In genomic region chr1:171946447-171946995, GRCm38 (mm10) we compare ENCODE assay signal across 32 mouse cellular contexts. TPM values are rescaled to one million over a fixed set of nuclear protein-coding genes. Genes with fewer than 3 reads are reported as not detected.
DNase-seq lines count a peak whose midpoint lies in the region; ATAC-seq and TF ChIP-seq lines count a peak whose summit lies in the region.
"Had no signal": no experiment of that assay in that cellular context is flagged by ENCODE, and none has a peak within 500 bp of the region (broad histone marks: within the 10 kb centered on the region; RNA-seq: fewer than 3 reads in every experiment).

No protein-coding gene starts in this region.

- no peak overlapping the region for H3K27ac ChIP-seq in forebrain, embryonic 13.5 days
- no peak overlapping the region for H3K27ac ChIP-seq in forebrain, embryonic 12.5 days
- H3K27ac ChIP-seq in midbrain, embryonic 11.5 days (ENCODE audit: low read depth, low read length) = no peak overlapping the region
- no peak overlapping the region for H3K27ac ChIP-seq in midbrain, postnatal 0 days (ENCODE audit: low read depth, low read length)
- H3K27ac ChIP-seq: embryonic facial prominence, embryonic 10.5 days; embryonic facial prominence, embryonic 15.5 days; hindbrain, embryonic 12.5 days; kidney, postnatal 0 days; limb, embryonic 13.5 days; stomach, embryonic 15.5 days had no signal

- H3K4me2 ChIP-seq in forebrain, embryonic 13.5 days = no peak overlapping the region
- no peak overlapping the region for H3K4me2 ChIP-seq in forebrain, embryonic 12.5 days
- no peak overlapping the region for H3K4me2 ChIP-seq in midbrain, embryonic 11.5 days
- H3K4me2 ChIP-seq in midbrain, postnatal 0 days (ENCODE audit: low read depth, low read length, poor library complexity, severe bottlenecking) = no peak overlapping the region
- H3K4me2 ChIP-seq: embryonic facial prominence, embryonic 15.5 days; hindbrain, embryonic 12.5 days; limb, embryonic 13.5 days; liver, embryonic 11.5 days; stomach, embryonic 15.5 days had no signal

- peak; percentile 75; the same call in 1 of the 2 replicates for ATAC-seq in forebrain, embryonic 13.5 days
- ATAC-seq in forebrain, embryonic 12.5 days (ENCODE audit: low FRiP score) = no peak
- ATAC-seq in midbrain, embryonic 11.5 days (ENCODE audit: low FRiP score) = peak; percentile 66
- ATAC-seq in midbrain, postnatal 0 days (ENCODE audit: low FRiP score) = no peak
- ATAC-seq in CD4-positive, CD25-positive, alpha-beta regulatory T cell, adult 4 months = no peak
- ATAC-seq: activated CD4-positive, CD25-positive, alpha-beta regulatory T cell, adult 4 months; intestine, embryonic 16.5 days had no signal

- no peaks in the 10 kb centered on the region for H3K9me3 ChIP-seq in forebrain, embryonic 13.5 days (replicated peaks)
- no peaks in the 10 kb centered on the region for H3K9me3 ChIP-seq in forebrain, embryonic 12.5 days
- no peaks in the 10 kb centered on the region for H3K9me3 ChIP-seq in midbrain, embryonic 11.5 days (ENCODE audit: control insufficient read depth, low read length)
- no peaks in the 10 kb centered on the region for H3K9me3 ChIP-seq in midbrain, postnatal 0 days (ENCODE audit: low read length)
- H3K9me3 ChIP-seq: embryonic facial prominence, embryonic 10.5 days; embryonic facial prominence, embryonic 15.5 days; hindbrain, embryonic 12.5 days; limb, embryonic 13.5 days; stomach, embryonic 15.5 days had no signal

- no peaks in the 10 kb centered on the region for H3K36me3 ChIP-seq in forebrain, embryonic 13.5 days (ENCODE audit: poor library complexity, severe bottlenecking)
- H3K36me3 ChIP-seq in forebrain, embryonic 12.5 days (replicated peaks) = no peaks in the 10 kb centered on the region
- H3K36me3 ChIP-seq in midbrain, embryonic 11.5 days (ENCODE audit: control insufficient read depth, insufficient read depth, low read length) = no peaks in the 10 kb centered on the region
- no peaks in the 10 kb centered on the region for H3K36me3 ChIP-seq in midbrain, postnatal 0 days (ENCODE audit: insufficient read depth, low read length)
- H3K36me3 ChIP-seq: embryonic facial prominence, embryonic 10.5 days; embryonic facial prominence, embryonic 15.5 days; hindbrain, embryonic 12.5 days; limb, embryonic 13.5 days; stomach, embryonic 15.5 days had no signal

- TF ChIP-seq CTCF in midbrain, postnatal 0 days (IDR thresholded peaks at IDR 0.05) = no peak
- no peak for TF ChIP-seq CTCF in brain, embryonic 14.5 days (IDR thresholded peaks at IDR 0.05; ENCODE audit: borderline replicate concordance, extremely low read depth, insufficient read depth, insufficient read length)
- TF ChIP-seq CTCF in lung, adult 2 months (IDR thresholded peaks at IDR 0.05; ENCODE audit: insufficient read depth, low read length) = no peak

- H3K4me3 ChIP-seq in forebrain, embryonic 13.5 days = no peak overlapping the region
- no peak overlapping the region for H3K4me3 ChIP-seq in forebrain, embryonic 12.5 days (replicated peaks)
- H3K4me3 ChIP-seq in midbrain, embryonic 11.5 days (ENCODE audit: low read depth, low read length) = no peak overlapping the region
- no peak overlapping the region for H3K4me3 ChIP-seq in midbrain, postnatal 0 days (ENCODE audit: low read depth, low read length)
- H3K4me3 ChIP-seq in lung, adult 2 months (replicated peaks; ENCODE audit: extremely low read depth, low read depth, low read length) = no peak overlapping the region
- H3K4me3 ChIP-seq: embryonic facial prominence, embryonic 10.5 days; embryonic facial prominence, embryonic 15.5 days; hindbrain, embryonic 12.5 days; limb, embryonic 13.5 days; stomach, embryonic 15.5 days had no signal

- H3K27me3 ChIP-seq in forebrain, embryonic 13.5 days = no peaks in the 10 kb centered on the region
- no peaks in the 10 kb centered on the region for H3K27me3 ChIP-seq in forebrain, embryonic 12.5 days
- no peaks in the 10 kb centered on the region for H3K27me3 ChIP-seq in midbrain, embryonic 11.5 days (ENCODE audit: control insufficient read depth, insufficient read depth, low read length)
- H3K27me3 ChIP-seq in midbrain, postnatal 0 days (ENCODE audit: insufficient read depth, low read length) = no peaks in the 10 kb centered on the region
- H3K27me3 ChIP-seq: embryonic facial prominence, embryonic 15.5 days; hindbrain, embryonic 12.5 days; limb, embryonic 13.5 days; stomach, embryonic 15.5 days had no signal

- peak; percentile 81 for DNase-seq in midbrain, embryonic 11.5 days (ENCODE audit: low spot score, missing footprints)
- no peak for DNase-seq in midbrain, postnatal 0 days (ENCODE audit: low spot score)
- DNase-seq in ES-CJ7 (ENCODE audit: low read depth, low spot score) = peak; percentile 75
- peak; percentile 72 for DNase-seq in brain, embryonic 14.5 days (ENCODE audit: low read depth)
- DNase-seq in lung, adult 2 months = no peak
- DNase-seq: adrenal gland, adult 2 months; adrenal gland, postnatal 36 days; cerebellum, adult 8-10 months; cerebellum, postnatal 25 days; heart, postnatal 14 days; kidney, adult 8-10 months; kidney, postnatal 4 days; lung, postnatal 36 days had no signal

- H3K4me1 ChIP-seq in forebrain, embryonic 13.5 days = 0 out of 2 replicates have a peak, but pooled peaks cover 7% of the 10 kb centered on the region
- no peaks in the 10 kb centered on the region for H3K4me1 ChIP-seq in forebrain, embryonic 12.5 days
- H3K4me1 ChIP-seq in midbrain, embryonic 11.5 days (ENCODE audit: control insufficient read depth, insufficient read depth, low read length) = no peaks in the 10 kb centered on the region
- no peaks in the 10 kb centered on the region for H3K4me1 ChIP-seq in midbrain, postnatal 0 days (ENCODE audit: insufficient read depth, low read length)
- no peaks in the 10 kb centered on the region for H3K4me1 ChIP-seq in lung, adult 2 months (ENCODE audit: control insufficient read depth, insufficient read depth, low read length)
- H3K4me1 ChIP-seq: embryonic facial prominence, embryonic 10.5 days; embryonic facial prominence, embryonic 15.5 days; hindbrain, embryonic 12.5 days; limb, embryonic 13.5 days; stomach, embryonic 15.5 days had no signal

- 39% methylated on average over 6 of the region's 6 CpGs for WGBS in forebrain, embryonic 13.5 days
- WGBS in forebrain, embryonic 12.5 days = 45% methylated on average over 6 of the region's 6 CpGs
- WGBS in midbrain, embryonic 11.5 days = 48% methylated on average over 6 of the region's 6 CpGs
- WGBS in midbrain, postnatal 0 days = 36% methylated on average over 6 of the region's 6 CpGs
- WGBS in lung, adult 2 months = 76% methylated on average over 6 of the region's 6 CpGs

- no peak for TF ChIP-seq POLR2A in brain, embryonic 14.5 days (IDR thresholded peaks at IDR 0.05; ENCODE audit: borderline replicate concordance, extremely low read depth, insufficient read depth, insufficient read length, poor library complexity, severe bottlenecking)
- TF ChIP-seq POLR2A in lung, adult 2 months (IDR thresholded peaks at IDR 0.05; ENCODE audit: borderline replicate concordance, extremely low read depth, low read depth, low read length) = no peak

- H3K9ac ChIP-seq in forebrain, embryonic 13.5 days = no peak overlapping the region
- H3K9ac ChIP-seq in forebrain, embryonic 12.5 days = no peak overlapping the region
- H3K9ac ChIP-seq in midbrain, embryonic 11.5 days (ENCODE audit: low read length) = no peak overlapping the region
- no peak overlapping the region for H3K9ac ChIP-seq in midbrain, postnatal 0 days (replicated peaks; ENCODE audit: low read length, poor library complexity, severe bottlenecking)
- H3K9ac ChIP-seq: embryonic facial prominence, embryonic 15.5 days; hindbrain, embryonic 12.5 days; limb, embryonic 13.5 days; stomach, embryonic 15.5 days had no signal

RNA-seq across cellular contexts. Expression of gene Slamf6, which starts 29.2 kb away (rescaled TPM):
- 0.39 TPM in 1 of 2 replicates, not detected in the other for polyA plus RNA-seq in forebrain, embryonic 13.5 days (2015; fragmentation: Nextera tagmentation; extraction: Ambion mirVana)
- not detected in 2 replicates for polyA plus RNA-seq in forebrain, embryonic 12.5 days (2016; fragmentation: Nextera tagmentation; extraction: Ambion mirVana)
- polyA plus RNA-seq in midbrain, embryonic 11.5 days (2014; fragmentation: Nextera tagmentation; extraction: Ambion mirVana) = not detected in 2 replicates
- total RNA-seq in midbrain, postnatal 0 days (2014; rRNA removed) = not detected in 2 replicates
- 0.05 and 0.10 TPM in 2 replicates for polyA plus RNA-seq in midbrain, postnatal 0 days (2015; fragmentation: Nextera tagmentation; extraction: Ambion mirVana)
- polyA plus RNA-seq in brain, embryonic 14.5 days (2012; rRNA removed) = 0.11 TPM in 1 of 2 replicates, not detected in the other
- polyA plus RNA-seq in CD4-positive, CD25-positive, alpha-beta regulatory T cell, adult 4 months (2017; shearing (Covaris generic)) = 100 to 1,000 TPM; 266 to 302 TPM
- 2.4 and 2.5 TPM in 2 replicates for polyA plus RNA-seq in lung, adult 2 months (2012; rRNA removed)
- total RNA-seq: gastrocnemius, adult 18-20 months; layer of hippocampus, postnatal 25 days; left cerebral cortex, postnatal 36 days had no signal
- polyA plus RNA-seq: C2C12; embryonic facial prominence, embryonic 10.5 days; liver, embryonic 11.5 days had no signal

RNA-seq across cellular contexts. Expression of gene Gm10521, which starts 51.1 kb away (rescaled TPM):
- not detected in 2 replicates for polyA plus RNA-seq in forebrain, embryonic 13.5 days (2015; fragmentation: Nextera tagmentation; extraction: Ambion mirVana)
- not detected in 2 replicates for polyA plus RNA-seq in forebrain, embryonic 12.5 days (2016; fragmentation: Nextera tagmentation; extraction: Ambion mirVana)
- polyA plus RNA-seq in midbrain, embryonic 11.5 days (2014; fragmentation: Nextera tagmentation; extraction: Ambion mirVana) = not detected in 2 replicates
- 0.66 TPM in 1 of 2 replicates, not detected in the other for total RNA-seq in midbrain, postnatal 0 days (2014; rRNA removed)
- polyA plus RNA-seq in midbrain, postnatal 0 days (2015; fragmentation: Nextera tagmentation; extraction: Ambion mirVana) = not detected in 2 replicates
- not detected in 2 replicates for polyA plus RNA-seq in brain, embryonic 14.5 days (2012; rRNA removed)
- 1 to 10 TPM; 1.6 to 2.5 TPM for polyA plus RNA-seq in CD4-positive, CD25-positive, alpha-beta regulatory T cell, adult 4 months (2017; shearing (Covaris generic))
- 0.72 and 1.1 TPM in 2 replicates for polyA plus RNA-seq in lung, adult 2 months (2012; rRNA removed)
- total RNA-seq: gastrocnemius, adult 18-20 months had no signal
- polyA plus RNA-seq: C2C12; embryonic facial prominence, embryonic 10.5 days; embryonic facial prominence, embryonic 15.5 days; heart, embryonic 14.5 days; intestine, embryonic 16.5 days; kidney, postnatal 0 days; limb, embryonic 13.5 days; liver, embryonic 16.5 days; lung, embryonic 16.5 days; stomach, embryonic 15.5 days had no signal

Comparison
In these comparisons a context has a peak if more than half of its experiments do, and no peak if none do; other contexts are left out.
1. ATAC-seq: peak in forebrain, embryonic 13.5 days (single experiment) and midbrain, embryonic 11.5 days (single experiment); none in forebrain, embryonic 12.5 days (single experiment), midbrain, postnatal 0 days (single experiment) and CD4-positive, CD25-positive, alpha-beta regulatory T cell, adult 4 months (single experiment).
2. DNase-seq: peak in midbrain, embryonic 11.5 days (single experiment), ES-CJ7 (single experiment) and brain, embryonic 14.5 days (single experiment); none in midbrain, postnatal 0 days (single experiment) and lung, adult 2 months (single experiment).
3. RNA of gene Slamf6, which starts 29.2 kb away (polyA plus RNA-seq): 266 to 302 TPM in CD4-positive, CD25-positive, alpha-beta regulatory T cell, adult 4 months; 2.4 to 2.5 TPM in lung, adult 2 months, 0.11 TPM in brain, embryonic 14.5 days, 0.05 to 0.10 TPM in midbrain, postnatal 0 days, not detected in forebrain, embryonic 12.5 days, not detected in midbrain, embryonic 11.5 days and 0.39 TPM in forebrain, embryonic 13.5 days; every median in the first group is over 10 times any median in the second.